Mouse (Mus musculus): ENCODE results near the gene Prkg2. TPM values are rescaled to one million over a fixed set of nuclear protein-coding genes. Genes with fewer than 3 reads are reported as not detected.

Prkg2 gene
- polyA plus RNA-seq, 1 experiment from 2014 or later, result 0.05 TPM

GRCm38 (mm10) chr5:98966679-98967078 lies 70.5 kb downstream of the Prkg2 start:
- H3K9me3 ChIP-seq (replicated peaks), result no peaks in the 10 kb centered on the region
- H3K36me3 ChIP-seq, result no peaks in the 10 kb centered on the region
- DNase-seq (no peak), ATAC-seq (ENCODE audit: low read depth) (no peak)
- H3K4me3 ChIP-seq (replicated peaks), result no peak overlapping the region
- 62% methylated on average over 9 of the region's 9 CpGs for WGBS (ENCODE audit: insufficient replicate concordance)
- no peak overlapping the region for H3K4me2 ChIP-seq
- no peaks in the 10 kb centered on the region for H3K4me1 ChIP-seq (replicated peaks)
- no peak overlapping the region for H3K27ac ChIP-seq
- no peak overlapping the region for H3K9ac ChIP-seq
- H3K27me3 ChIP-seq, result no peaks in the 10 kb centered on the region

DNA sequence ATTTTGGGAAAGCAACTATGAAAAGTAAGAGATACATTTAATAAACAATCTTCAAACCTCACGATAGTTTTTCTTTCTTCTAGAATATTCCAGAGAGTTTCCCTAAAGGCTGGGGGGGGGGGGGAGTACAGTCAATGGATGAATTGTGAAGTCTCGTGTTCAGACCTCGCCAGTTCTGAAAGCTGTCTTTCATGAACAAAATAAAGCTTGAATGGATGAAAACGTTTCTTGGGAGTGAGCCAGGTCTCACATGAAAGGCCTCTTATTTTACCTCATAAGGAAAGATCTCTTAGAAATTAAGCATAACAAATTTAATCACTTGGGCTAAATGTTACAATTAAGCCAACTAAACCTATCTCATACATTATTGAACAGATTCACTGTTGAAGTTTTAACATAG lies 72.0 kb downstream of the Prkg2 start:
- H3K27ac ChIP-seq, result no peak overlapping the region
- no peaks in the 10 kb centered on the region for H3K4me1 ChIP-seq (replicated peaks)
- DNase-seq (no peak), ATAC-seq (ENCODE audit: low read depth) (no peak)
- H3K36me3 ChIP-seq, result no peaks in the 10 kb centered on the region
- 49% methylated on average over 4 of the region's 4 CpGs for WGBS (ENCODE audit: insufficient replicate concordance)
- H3K9me3 ChIP-seq (replicated peaks), result no peaks in the 10 kb centered on the region
- H3K9ac ChIP-seq, result no peak overlapping the region
- no peaks in the 10 kb centered on the region for H3K27me3 ChIP-seq
- no peak overlapping the region for H3K4me2 ChIP-seq
- H3K4me3 ChIP-seq (replicated peaks), result no peak overlapping the region

- Histone ChIP-seq H3K27ac (no peak overlapping the region), H3K27me3 (no peaks in the 10 kb centered on the region), H3K4me1 (replicated peaks) (no peaks in the 10 kb centered on the region), H3K9me3 (replicated peaks) (no peaks in the 10 kb centered on the region), H3K36me3 (no peaks in the 10 kb centered on the region), H3K9ac (no peak overlapping the region), H3K4me2 (no peak overlapping the region), H3K4me3 (replicated peaks) (no peak overlapping the region)
- 48% methylated on average over 6 of the region's 6 CpGs for WGBS (ENCODE audit: insufficient replicate concordance)
- ATAC-seq (ENCODE audit: low read depth) (no peak), DNase-seq (no peak)
Measured at GRCm38 (mm10) chr5:98964367-98964766, 72.8 kb downstream of the Prkg2 start.

DNA sequence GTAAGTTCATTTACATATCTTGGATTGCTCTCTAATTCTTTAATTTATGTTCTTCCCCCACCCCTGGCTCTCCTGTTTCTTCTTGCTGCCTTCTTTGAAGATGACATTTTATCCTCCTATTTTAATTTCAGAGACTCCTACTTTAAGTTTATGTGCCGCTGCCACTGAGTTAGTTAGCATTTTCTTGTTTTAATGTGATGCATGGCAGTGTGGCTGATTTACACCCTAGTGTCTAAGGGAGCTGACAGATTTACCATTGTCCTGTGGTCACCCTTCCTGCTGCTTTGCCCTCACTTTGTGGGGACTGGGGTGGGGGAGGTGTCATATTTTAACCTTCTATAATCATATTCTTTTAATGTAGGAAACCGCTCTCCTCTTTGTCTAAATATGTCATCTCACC lies 74.7 kb downstream of the Prkg2 start:
- ATAC-seq (ENCODE audit: low read depth) (no peak), DNase-seq (no peak)
- Histone ChIP-seq H3K27ac (no peak overlapping the region), H3K9ac (no peak overlapping the region), H3K4me3 (replicated peaks) (no peak overlapping the region), H3K36me3 (no peaks in the 10 kb centered on the region), H3K4me2 (no peak overlapping the region), H3K4me1 (replicated peaks) (no peaks in the 10 kb centered on the region), H3K27me3 (no peaks in the 10 kb centered on the region), H3K9me3 (replicated peaks) (no peaks in the 10 kb centered on the region)
- WGBS (ENCODE audit: insufficient replicate concordance), result 61% methylated on average over 2 of the region's 2 CpGs

DNA sequence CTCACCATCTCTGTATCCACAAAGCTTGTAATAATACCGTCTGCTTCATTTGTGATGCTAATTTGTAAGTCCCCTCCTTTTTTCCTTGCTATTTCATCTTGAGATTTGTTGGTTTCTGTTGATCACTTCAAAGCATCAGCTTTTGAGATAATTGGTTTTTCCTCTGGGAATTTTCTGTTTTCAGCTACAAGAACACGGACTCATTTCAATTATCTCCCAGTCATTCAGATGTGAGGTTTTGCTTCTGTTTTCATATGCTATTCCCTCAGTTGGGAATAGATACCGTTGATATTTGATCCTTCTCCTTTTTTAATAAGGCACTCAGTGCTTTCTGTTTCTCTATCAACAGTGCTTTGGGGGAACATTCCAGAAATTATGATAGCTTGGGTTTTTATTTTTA lies 81.6 kb downstream of the Prkg2 start:
- no peak overlapping the region for H3K27ac ChIP-seq
- H3K27me3 ChIP-seq, result no peaks in the 10 kb centered on the region
- H3K9ac ChIP-seq, result no peak overlapping the region
- H3K9me3 ChIP-seq (replicated peaks), result no peaks in the 10 kb centered on the region
- no peaks in the 10 kb centered on the region for H3K4me1 ChIP-seq (replicated peaks)
- ATAC-seq (ENCODE audit: low read depth) (no peak), DNase-seq (no peak)
- no peak overlapping the region for H3K4me2 ChIP-seq
- H3K4me3 ChIP-seq (replicated peaks), result no peak overlapping the region
- WGBS (ENCODE audit: insufficient replicate concordance), result 53% methylated on average over 3 of the region's 3 CpGs
- H3K36me3 ChIP-seq, result no peaks in the 10 kb centered on the region

DNA sequence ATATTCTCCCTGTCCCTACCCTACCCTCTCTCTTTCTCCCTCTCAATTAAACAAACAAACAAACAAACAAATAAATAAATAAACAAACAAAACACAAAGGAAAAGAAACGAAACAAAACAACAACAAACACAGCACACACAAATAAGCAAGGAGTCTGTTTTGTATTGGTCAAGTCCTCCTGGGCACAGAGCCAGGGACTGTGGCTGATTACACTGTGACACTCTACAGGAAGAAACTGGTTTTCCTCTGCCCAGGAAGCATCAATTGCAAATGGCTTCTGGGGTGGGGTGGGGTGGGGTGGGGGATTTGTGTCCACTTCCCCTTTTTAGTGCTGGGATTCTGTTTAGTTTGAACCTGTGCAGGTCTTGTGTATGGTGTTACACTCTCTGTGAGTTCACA lies 83.8 kb downstream of the Prkg2 start:
- no peaks in the 10 kb centered on the region for H3K36me3 ChIP-seq
- H3K9ac ChIP-seq, result no peak overlapping the region
- 26% methylated on average over 1 of the region's 1 CpGs for WGBS (ENCODE audit: insufficient replicate concordance)
- no peak overlapping the region for H3K4me2 ChIP-seq
- ATAC-seq (ENCODE audit: low read depth) (no peak), DNase-seq (no peak)
- no peak overlapping the region for H3K27ac ChIP-seq
- no peaks in the 10 kb centered on the region for H3K9me3 ChIP-seq (replicated peaks)
- H3K27me3 ChIP-seq, result no peaks in the 10 kb centered on the region
- H3K4me3 ChIP-seq (replicated peaks), result no peak overlapping the region
- H3K4me1 ChIP-seq (replicated peaks), result no peaks in the 10 kb centered on the region

- H3K4me1 ChIP-seq (replicated peaks), result no peaks in the 10 kb centered on the region
Measured at GRCm38 (mm10) chr5:98951566-98951965, 85.6 kb downstream of the Prkg2 start.

DNA sequence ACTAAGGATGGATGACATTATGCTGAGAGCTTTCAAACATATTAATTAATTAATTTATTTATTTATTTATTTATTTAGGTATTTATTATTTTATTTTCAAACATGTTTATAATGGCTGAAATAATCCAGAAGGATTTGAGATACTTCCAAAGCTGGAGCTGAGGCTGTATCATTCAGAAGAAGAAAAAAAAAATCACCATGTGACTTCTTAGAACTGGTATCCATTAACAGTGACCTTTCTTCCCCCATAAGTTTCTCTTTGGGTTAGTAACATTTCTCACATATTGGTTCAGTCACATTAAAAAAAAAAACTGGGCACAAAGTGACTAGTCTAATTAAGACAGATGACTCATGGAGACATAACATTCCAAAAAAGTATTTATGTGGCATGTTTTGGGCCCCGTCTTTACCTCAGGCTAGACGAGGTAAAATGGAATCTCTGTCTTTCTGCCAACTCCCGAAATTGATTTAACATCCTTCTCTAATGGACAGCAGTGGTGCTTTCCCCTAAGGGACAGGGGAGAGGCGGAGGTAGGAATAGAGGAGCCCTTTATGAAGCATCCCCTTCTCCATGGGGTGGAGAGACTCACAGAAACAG lies 86.6 kb downstream of the Prkg2 start:
- Histone ChIP-seq H3K4me2 (no peak overlapping the region), H3K4me3 (replicated peaks) (no peak overlapping the region), H3K27ac (no peak overlapping the region), H3K4me1 (replicated peaks) (no peaks in the 10 kb centered on the region), H3K9me3 (replicated peaks) (no peaks in the 10 kb centered on the region), H3K27me3 (no peaks in the 10 kb centered on the region), H3K9ac (no peak overlapping the region), H3K36me3 (no peaks in the 10 kb centered on the region)
- DNase-seq, result no peak
- no peak for ATAC-seq (ENCODE audit: low read depth)
- 62% methylated on average over 4 of the region's 4 CpGs for WGBS (ENCODE audit: insufficient replicate concordance)

More at GRCm38 (mm10) chr5:98951566-98951965, 85.6 kb downstream of the Prkg2 start:
- ATAC-seq (ENCODE audit: low read depth), result no peak
- Histone ChIP-seq H3K27me3 (no peaks in the 10 kb centered on the region), H3K36me3 (no peaks in the 10 kb centered on the region), H3K4me3 (replicated peaks) (no peak overlapping the region), H3K9me3 (replicated peaks) (no peaks in the 10 kb centered on the region), H3K9ac (no peak overlapping the region), H3K4me2 (no peak overlapping the region), H3K27ac (no peak overlapping the region)
- 73% methylated on average over 4 of the region's 4 CpGs for WGBS (ENCODE audit: insufficient replicate concordance)
- DNase-seq, result no peak

GRCm38 (mm10) chr5:98949784-98950183 lies 87.4 kb downstream of the Prkg2 start:
- Histone ChIP-seq H3K4me2 (no peak overlapping the region), H3K9ac (no peak overlapping the region), H3K27ac (no peak overlapping the region), H3K27me3 (no peaks in the 10 kb centered on the region), H3K9me3 (replicated peaks) (no peaks in the 10 kb centered on the region), H3K4me1 (replicated peaks) (no peaks in the 10 kb centered on the region), H3K4me3 (replicated peaks) (no peak overlapping the region), H3K36me3 (no peaks in the 10 kb centered on the region)
- WGBS (ENCODE audit: insufficient replicate concordance), result 65% methylated on average over 10 of the region's 10 CpGs
- ATAC-seq (ENCODE audit: low read depth), result no peak
- no peak for DNase-seq

GRCm38 (mm10) chr5:98946656-98947055 lies 90.5 kb downstream of the Prkg2 start:
- Histone ChIP-seq H3K27ac (no peak overlapping the region), H3K4me1 (replicated peaks) (no peaks in the 10 kb centered on the region), H3K9ac (no peak overlapping the region), H3K27me3 (no peaks in the 10 kb centered on the region), H3K36me3 (no peaks in the 10 kb centered on the region), H3K4me2 (no peak overlapping the region), H3K9me3 (replicated peaks) (no peaks in the 10 kb centered on the region), H3K4me3 (replicated peaks) (no peak overlapping the region)
- no peak for ATAC-seq (ENCODE audit: low read depth)
- WGBS (ENCODE audit: insufficient replicate concordance), result 89% methylated on average over 20 of the region's 20 CpGs
- DNase-seq, result no peak

GRCm38 (mm10) chr5:98946117-98946620 lies 91.0 kb downstream of the Prkg2 start:
- Histone ChIP-seq H3K4me1 (replicated peaks) (no peaks in the 10 kb centered on the region), H3K4me2 (no peak overlapping the region), H3K4me3 (replicated peaks) (no peak overlapping the region), H3K27ac (no peak overlapping the region), H3K9ac (no peak overlapping the region), H3K9me3 (replicated peaks) (no peaks in the 10 kb centered on the region), H3K27me3 (no peaks in the 10 kb centered on the region), H3K36me3 (no peaks in the 10 kb centered on the region)
- ATAC-seq (ENCODE audit: low read depth), result no peak
- DNase-seq, result no peak
- 56% methylated on average over 4 of the region's 4 CpGs for WGBS (ENCODE audit: insufficient replicate concordance)

- Histone ChIP-seq H3K4me2 (no peak overlapping the region), H3K27me3 (no peaks in the 10 kb centered on the region), H3K9me3 (replicated peaks) (no peaks in the 10 kb centered on the region), H3K36me3 (no peaks in the 10 kb centered on the region), H3K4me1 (replicated peaks) (no peaks in the 10 kb centered on the region), H3K27ac (no peak overlapping the region), H3K9ac (no peak overlapping the region), H3K4me3 (replicated peaks) (no peak overlapping the region)
- ATAC-seq (ENCODE audit: low read depth), result no peak
- 36% methylated on average over 6 of the region's 6 CpGs for WGBS (ENCODE audit: insufficient replicate concordance)
- DNase-seq, result no peak
Measured at GRCm38 (mm10) chr5:98943776-98944175, 93.4 kb downstream of the Prkg2 start.

Measured in liver, embryonic 13.5 days (tissue).